ENCODE assay signal across 20 mouse cellular contexts in the genomic region with DNA sequence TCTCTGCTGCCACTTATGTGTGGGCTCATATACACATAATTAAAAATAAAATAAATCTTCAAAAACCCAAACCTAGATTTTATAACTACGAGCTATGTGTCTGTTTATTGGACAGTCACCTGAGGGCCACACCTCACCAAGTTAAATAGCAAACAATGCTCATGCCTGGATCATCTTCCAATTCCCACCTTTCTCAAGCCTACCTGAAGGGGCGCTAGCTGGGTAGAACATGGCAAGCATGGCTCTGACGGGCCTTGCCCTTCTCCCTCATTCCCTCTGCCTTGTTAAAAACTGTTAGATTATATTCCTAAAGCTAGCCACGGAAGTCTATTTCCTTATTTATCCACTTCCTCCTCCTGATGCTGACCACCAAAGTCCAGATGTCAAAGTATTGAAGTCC.
DNase-seq lines count a peak whose midpoint lies in the region; ATAC-seq and TF ChIP-seq lines count a peak whose summit lies in the region.
"Had no signal": no experiment of that assay in that cellular context is flagged by ENCODE, and none has a peak within 500 bp of the region (broad histone marks: within the 10 kb centered on the region; RNA-seq: fewer than 3 reads in every experiment).

No protein-coding gene starts in this region.

- no peak overlapping the region for H3K9ac ChIP-seq in intestine, postnatal 0 days (ENCODE audit: low read depth, low read length)
- no peak overlapping the region for H3K9ac ChIP-seq in intestine, embryonic 16.5 days (ENCODE audit: low read depth, low read length)
- no peak overlapping the region for H3K9ac ChIP-seq in midbrain, embryonic 14.5 days (replicated peaks; ENCODE audit: low read length)
- H3K9ac ChIP-seq: hindbrain, embryonic 13.5 days; liver, embryonic 14.5 days had no signal

- no peaks in the 10 kb centered on the region for H3K27me3 ChIP-seq in intestine, postnatal 0 days (replicated peaks; ENCODE audit: control insufficient read depth, insufficient read depth, low read length)
- H3K27me3 ChIP-seq in intestine, embryonic 16.5 days (replicated peaks; ENCODE audit: control insufficient read depth, insufficient read depth, low read length) = no peaks in the 10 kb centered on the region
- H3K27me3 ChIP-seq in midbrain, embryonic 14.5 days (ENCODE audit: control insufficient read depth, insufficient read depth, low read length) = no peaks in the 10 kb centered on the region
- no peaks in the 10 kb centered on the region for H3K27me3 ChIP-seq in midbrain, embryonic 10.5 days (ENCODE audit: low read depth, poor library complexity, severe bottlenecking)
- no peaks in the 10 kb centered on the region for H3K27me3 ChIP-seq in Patski
- no peaks in the 10 kb centered on the region for H3K27me3 ChIP-seq in small intestine, adult 2 months (ENCODE audit: control insufficient read depth, insufficient read depth, low read length)
- H3K27me3 ChIP-seq: hindbrain, embryonic 13.5 days had no signal

- DNase-seq in midbrain, embryonic 14.5 days = peak; percentile 11
- no peak for DNase-seq in midbrain, embryonic 10.5 days (ENCODE audit: low spot score)
- no peak for DNase-seq in Patski (ENCODE audit: low read depth, low spot score)
- DNase-seq in cerebellum, adult 9-10 months = no peak
- no peak for DNase-seq in left cerebral cortex, postnatal 10 days (ENCODE audit: extremely low spot score in 1 of 2, low spot score in 2 of 2)
- DNase-seq: gastrocnemius, postnatal 25 days; kidney, adult 11 months; layer of hippocampus, adult 9-11 months; lung, postnatal 14 days; thymus, adult 18-20 months; thymus, postnatal 4 days had no signal

- H3K4me2 ChIP-seq in intestine, postnatal 0 days (replicated peaks; ENCODE audit: low read depth) = no peak overlapping the region
- H3K4me2 ChIP-seq in intestine, embryonic 16.5 days (ENCODE audit: low read depth, low read length) = no peak overlapping the region
- H3K4me2 ChIP-seq in midbrain, embryonic 14.5 days (ENCODE audit: low read length) = no peak overlapping the region
- H3K4me2 ChIP-seq: heart, embryonic 11.5 days; hindbrain, embryonic 13.5 days had no signal

- no peak overlapping the region for H3K4me3 ChIP-seq in intestine, postnatal 0 days (ENCODE audit: low read depth, low read length)
- no peak overlapping the region for H3K4me3 ChIP-seq in intestine, embryonic 16.5 days (ENCODE audit: low read length)
- no peak overlapping the region for H3K4me3 ChIP-seq in midbrain, embryonic 14.5 days (replicated peaks; ENCODE audit: low read depth, low read length)
- H3K4me3 ChIP-seq in midbrain, embryonic 10.5 days = no peak overlapping the region
- H3K4me3 ChIP-seq in small intestine, adult 2 months (ENCODE audit: low read depth, low read length) = no peak overlapping the region
- H3K4me3 ChIP-seq: hindbrain, embryonic 13.5 days; left cerebral cortex, adult 2 months; megakaryocyte, embryonic 14.5 days had no signal

- TF ChIP-seq CTCF in intestine, postnatal 0 days (IDR thresholded peaks at IDR 0.05; ENCODE audit: low read depth) = peak; percentile 60
- TF ChIP-seq CTCF in Patski (IDR thresholded peaks at IDR 0.05) = peak; percentile 30
- TF ChIP-seq CTCF in small intestine, adult 2 months (IDR thresholded peaks at IDR 0.05; ENCODE audit: extremely low read depth, insufficient read length, insufficient replicate concordance, low read depth, low read length) = peak; percentile 31; the same call in 1 of the 2 replicates

- TF ChIP-seq POLR2A in small intestine, adult 2 months (IDR thresholded peaks at IDR 0.05; ENCODE audit: low read depth, low read length) = no peak

- no peaks in the 10 kb centered on the region for H3K4me1 ChIP-seq in intestine, postnatal 0 days (replicated peaks; ENCODE audit: control insufficient read depth, insufficient read depth, low read length)
- 0 out of 2 replicates have a peak, but pooled peaks cover 15% of the 10 kb centered on the region for H3K4me1 ChIP-seq in intestine, embryonic 16.5 days (ENCODE audit: control insufficient read depth, insufficient read depth, low read length)
- 0 out of 2 replicates have a peak, but pooled peaks cover 3% of the 10 kb centered on the region for H3K4me1 ChIP-seq in midbrain, embryonic 14.5 days (ENCODE audit: control insufficient read depth, insufficient read depth, low read length)
- H3K4me1 ChIP-seq in midbrain, embryonic 10.5 days = peaks cover 37% of the 10 kb centered on the region
- peaks cover 7% of the 10 kb centered on the region for H3K4me1 ChIP-seq in small intestine, adult 2 months (ENCODE audit: control insufficient read depth, insufficient read depth, insufficient read length, low read length)
- H3K4me1 ChIP-seq: hindbrain, embryonic 13.5 days had no signal

- in situ Hi-C loops in Patski (cut with MboI; ENCODE audit: low pct_unique_long_range_greater_than_20kb) = loop anchor here (5.0 to 25.0 kb wide), 3 partner anchors 109 to 259 kb away; no protein-coding TSS in a partner anchor

- 30% methylated on average over 4 of the region's 4 CpGs for WGBS in intestine, postnatal 0 days
- 41% methylated on average over 4 of the region's 4 CpGs for WGBS in intestine, embryonic 16.5 days
- WGBS in midbrain, embryonic 14.5 days = 56% methylated on average over 4 of the region's 4 CpGs
- WGBS in midbrain, embryonic 10.5 days = 52% methylated on average over 4 of the region's 4 CpGs
- 20% methylated on average over 4 of the region's 4 CpGs for WGBS in small intestine, adult 2 months

- no peaks in the 10 kb centered on the region for H3K9me3 ChIP-seq in intestine, postnatal 0 days (ENCODE audit: control insufficient read depth)
- H3K9me3 ChIP-seq in intestine, embryonic 16.5 days (ENCODE audit: control insufficient read depth, low read length) = no peaks in the 10 kb centered on the region
- H3K9me3 ChIP-seq in midbrain, embryonic 14.5 days (ENCODE audit: control insufficient read depth, low read length) = no peaks in the 10 kb centered on the region
- H3K9me3 ChIP-seq in midbrain, embryonic 10.5 days (replicated peaks) = no peaks in the 10 kb centered on the region
- H3K9me3 ChIP-seq: hindbrain, embryonic 13.5 days; megakaryocyte, embryonic 14.5 days had no signal

- intact Hi-C loops in left cerebral cortex, postnatal 10 days (cut with DNase I) = no loop called here

- CTCF ChIA-PET in Patski (lab: Charles Lee) = interaction anchor here (1.4 to 2.5 kb wide), 2 partner anchors 94 to 138 kb away, joined by 4 to 27 read pairs; no protein-coding TSS in a partner anchor

- no peak for ATAC-seq in intestine, postnatal 0 days
- ATAC-seq in intestine, embryonic 16.5 days = no peak
- no peak for ATAC-seq in midbrain, embryonic 14.5 days (ENCODE audit: low FRiP score, low TSS enrichment)
- ATAC-seq in Patski = no peak
- ATAC-seq: forebrain, embryonic 16.5 days had no signal

- no peak overlapping the region for H3K27ac ChIP-seq in intestine, postnatal 0 days (ENCODE audit: low read depth, low read length)
- H3K27ac ChIP-seq in intestine, embryonic 16.5 days (ENCODE audit: low read length) = no peak overlapping the region
- H3K27ac ChIP-seq in midbrain, embryonic 14.5 days (replicated peaks; ENCODE audit: low read depth, low read length) = no peak overlapping the region
- no peak overlapping the region for H3K27ac ChIP-seq in midbrain, embryonic 10.5 days (replicated peaks)
- peak overlapping the region; percentile 82; the same call in 1 of the 2 replicates for H3K27ac ChIP-seq in small intestine, adult 2 months (ENCODE audit: insufficient read depth, low read depth, low read length)
- H3K27ac ChIP-seq: hindbrain, embryonic 13.5 days; left cerebral cortex, adult 2 months; liver, embryonic 14.5 days had no signal

- POLR2A ChIA-PET in Patski (lab: Charles Lee) = no interaction called here

- H3K36me3 ChIP-seq in intestine, postnatal 0 days (ENCODE audit: control insufficient read depth, insufficient read depth) = no peaks in the 10 kb centered on the region
- no peaks in the 10 kb centered on the region for H3K36me3 ChIP-seq in intestine, embryonic 16.5 days (ENCODE audit: control insufficient read depth, insufficient read depth, low read length)
- no peaks in the 10 kb centered on the region for H3K36me3 ChIP-seq in midbrain, embryonic 14.5 days (ENCODE audit: control insufficient read depth, insufficient read depth, low read length)
- H3K36me3 ChIP-seq in midbrain, embryonic 10.5 days = no peaks in the 10 kb centered on the region
- H3K36me3 ChIP-seq in small intestine, adult 2 months (ENCODE audit: control insufficient read depth, insufficient read depth, low read length) = no peaks in the 10 kb centered on the region
- H3K36me3 ChIP-seq: hindbrain, embryonic 13.5 days had no signal
